Mouse (Mus musculus) stomach, embryonic 16.5 days (tissue): ENCODE results near the gene Cyp2u1. TPM values are rescaled to one million over a fixed set of nuclear protein-coding genes. Genes with fewer than 3 reads are reported as not detected.
A peak's percentile ranks its signal among the peaks of the same experiment; 100 is the strongest.

Experiments used
- ATAC-seq: fragments of 200-750 bp; cut with Nextera tagmentation; 2 replicates; pipeline ENCODE4 v1.8.0; 2017; ENCODE audit warnings: moderate number of reproducible peaks, moderate TSS enrichment; ENCODE audit not compliant: insufficient read depth, low FRiP score
- H3K27ac ChIP-seq: fragments of 300-500 bp; sonication (generic); 2 replicates; pipeline ENCODE4 v1.5.1; 2014; ENCODE audit warnings: low read length
- H3K27me3 ChIP-seq: fragments of 300-500 bp; sonication (generic); 2 replicates; pipeline ENCODE4 v1.6.1; 2014; ENCODE audit warnings: low read length, control low read depth, mixed read lengths; ENCODE audit not compliant: control insufficient read depth, insufficient read depth
- H3K36me3 ChIP-seq: fragments of 300-500 bp; sonication (generic); 2 replicates; pipeline ENCODE4 v1.6.1; 2014; ENCODE audit warnings: low read length; ENCODE audit not compliant: control insufficient read depth, insufficient read depth
- H3K4me1 ChIP-seq: fragments of 300-500 bp; sonication (generic); 2 replicates; pipeline ENCODE4 v1.6.1; 2014; ENCODE audit warnings: low read length, control low read depth, mixed read lengths; ENCODE audit not compliant: control insufficient read depth, insufficient read depth
- H3K4me2 ChIP-seq: fragments of 300-500 bp; sonication (generic); 2 replicates; pipeline ENCODE4 v1.6.1; 2014; ENCODE audit warnings: low read depth, low read length, mixed read lengths
- H3K4me3 ChIP-seq: fragments of 300-500 bp; sonication (generic); replicated peaks from 2 replicates; pipeline ENCODE4 v1.5.1; 2014; ENCODE audit warnings: mild to moderate bottlenecking, low read length
- H3K9ac ChIP-seq: fragments of 300-500 bp; sonication (generic); 2 replicates; pipeline ENCODE4 v1.6.1; 2014; ENCODE audit warnings: low read length
- H3K9me3 ChIP-seq: fragments of 300-500 bp; sonication (generic); replicated peaks from 2 replicates; pipeline ENCODE4 v1.6.1; 2016; ENCODE audit warnings: low read length, control low read depth; ENCODE audit not compliant: control insufficient read depth
- WGBS: fragments of 180-500 bp; shearing (Covaris S2); extraction: QIAGEN DNeasy Blood & Tissue Kit; methylation state at CpG from one replicate; pipeline ENCODE4 v1.1.7; 2014; 5-methylcytosine and 5-hydroxymethylcytosine counted together
- polyA plus RNA-seq: library from polyadenylated mRNA; unstranded; fragments of >200 nt; fragmentation: Nextera tagmentation; extraction: Ambion mirVana; gene quantifications from 2 replicates; pipeline ENCODE4 v1.2.1, GENCODE M21; 2015

The Cyp2u1 gene
- polyA plus RNA-seq, 1 experiment from 2014 or later = 2.0 TPM

DNA sequence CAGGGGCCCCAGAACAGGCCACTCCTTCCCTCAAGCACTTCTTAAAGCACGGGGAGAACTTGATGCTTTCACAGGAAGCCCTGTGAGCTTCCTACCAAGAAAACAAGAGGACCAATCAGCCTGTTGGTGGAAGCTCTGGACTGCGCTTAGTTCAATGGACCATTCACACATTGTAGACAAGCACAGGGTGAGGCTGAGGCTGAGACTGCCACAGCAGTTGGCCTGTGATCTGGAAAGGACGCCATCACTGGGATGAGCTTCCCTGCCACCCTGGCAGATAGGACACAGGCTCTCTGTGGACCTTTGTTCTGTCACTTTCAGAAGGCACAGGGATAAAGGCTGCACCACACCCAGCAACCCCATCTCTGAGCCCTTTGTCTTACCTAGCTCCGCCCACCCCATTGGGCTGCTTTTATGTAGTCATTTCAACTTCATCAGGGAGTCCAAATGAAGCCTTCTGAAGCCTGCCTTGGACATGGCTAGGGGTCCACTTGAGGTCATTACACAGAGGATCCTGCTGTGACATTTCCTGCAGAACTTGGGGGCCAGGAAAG lies 13.0 kb upstream of the Cyp2u1 start:
- no peaks in the 10 kb centered on the region for H3K36me3 ChIP-seq
- 56% methylated on average over 4 of the region's 4 CpGs for WGBS
- ATAC-seq = no peak
- H3K9ac ChIP-seq = no peak overlapping the region
- H3K27ac ChIP-seq = no peak overlapping the region
- no peak overlapping the region for H3K4me2 ChIP-seq
- H3K27me3 ChIP-seq = no peaks in the 10 kb centered on the region
- no peaks in the 10 kb centered on the region for H3K4me1 ChIP-seq
- H3K9me3 ChIP-seq = no peaks in the 10 kb centered on the region
- no peak overlapping the region for H3K4me3 ChIP-seq

DNA sequence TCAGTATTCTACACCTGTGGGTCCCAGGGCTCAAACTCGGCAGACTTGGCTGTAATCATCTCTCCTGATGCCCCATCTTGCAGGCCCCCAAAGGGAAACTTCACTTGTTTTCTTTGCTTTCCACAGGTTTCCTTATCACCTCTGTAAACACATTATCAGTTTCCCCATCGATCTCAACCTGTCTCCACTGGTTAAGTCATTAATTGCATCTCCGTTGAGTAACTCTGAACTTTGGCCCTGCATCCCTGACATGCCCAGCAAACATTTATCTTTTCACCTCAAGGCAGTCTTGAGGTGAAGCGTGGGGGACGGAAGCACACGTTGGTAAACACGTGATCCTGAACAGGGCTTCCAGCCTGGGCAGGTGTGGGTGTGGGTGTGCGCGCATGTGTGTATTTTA lies 9.3 kb upstream of the Cyp2u1 start:
- H3K27ac ChIP-seq = no peak overlapping the region
- no peak for ATAC-seq
- no peaks in the 10 kb centered on the region for H3K36me3 ChIP-seq
- peaks cover 10% of the 10 kb centered on the region for H3K9me3 ChIP-seq
- no peak overlapping the region for H3K4me2 ChIP-seq
- no peaks in the 10 kb centered on the region for H3K27me3 ChIP-seq
- H3K9ac ChIP-seq = no peak overlapping the region
- 31% methylated on average over 9 of the region's 9 CpGs for WGBS
- no peaks in the 10 kb centered on the region for H3K4me1 ChIP-seq
- H3K4me3 ChIP-seq = no peak overlapping the region

DNA sequence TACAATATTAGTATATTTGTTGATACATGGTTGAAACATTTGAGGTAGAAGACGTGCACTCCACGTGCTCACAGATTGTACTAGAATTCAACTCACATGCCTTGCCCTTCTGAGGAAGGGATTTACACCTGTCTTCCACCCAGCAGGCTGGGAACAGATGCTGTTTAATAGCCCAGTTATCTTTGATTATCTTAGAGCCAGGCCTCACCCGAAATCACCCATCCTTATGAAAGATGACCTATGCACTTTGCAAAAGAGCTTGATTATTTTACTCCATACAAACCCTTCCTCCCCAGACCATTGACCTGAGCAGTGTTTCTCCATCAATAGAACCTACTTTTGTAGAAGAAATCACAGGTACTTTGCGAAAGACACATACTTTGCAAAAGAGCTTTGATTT lies 7.5 kb upstream of the Cyp2u1 start:
- H3K9ac ChIP-seq = no peak overlapping the region
- peaks cover 10% of the 10 kb centered on the region for H3K9me3 ChIP-seq
- no peak overlapping the region for H3K27ac ChIP-seq
- H3K4me2 ChIP-seq = no peak overlapping the region
- no peaks in the 10 kb centered on the region for H3K27me3 ChIP-seq
- 73% methylated on average over 4 of the region's 4 CpGs for WGBS
- ATAC-seq = no peak
- no peak overlapping the region for H3K4me3 ChIP-seq
- no peaks in the 10 kb centered on the region for H3K4me1 ChIP-seq
- H3K36me3 ChIP-seq = no peaks in the 10 kb centered on the region

DNA sequence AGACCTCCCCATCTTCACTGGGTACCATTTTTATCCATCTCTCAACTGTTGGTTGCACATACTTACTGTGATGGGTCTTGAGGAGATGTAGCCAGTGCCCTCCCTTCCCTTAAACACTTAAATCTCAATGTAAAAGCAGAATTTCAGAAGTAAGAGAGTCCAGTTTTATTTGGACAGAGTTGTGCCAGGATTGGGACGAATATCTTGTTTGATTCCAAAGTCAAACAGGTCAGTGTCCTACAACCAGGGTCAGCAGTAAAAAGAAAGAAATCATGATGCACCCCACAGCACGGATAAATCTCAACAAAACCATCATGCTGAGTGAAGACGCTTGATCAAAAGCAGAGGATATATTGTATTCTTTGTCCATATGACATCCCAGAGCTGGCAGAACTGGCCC lies 4.8 kb upstream of the Cyp2u1 start:
- H3K36me3 ChIP-seq = no peaks in the 10 kb centered on the region
- WGBS = 82% methylated on average over 3 of the region's 3 CpGs
- H3K27ac ChIP-seq = no peak overlapping the region
- H3K4me1 ChIP-seq = no peaks in the 10 kb centered on the region
- ATAC-seq = no peak
- H3K4me3 ChIP-seq = no peak overlapping the region
- H3K9me3 ChIP-seq = peaks cover 10% of the 10 kb centered on the region
- no peak overlapping the region for H3K9ac ChIP-seq
- no peaks in the 10 kb centered on the region for H3K27me3 ChIP-seq
- no peak overlapping the region for H3K4me2 ChIP-seq

DNA sequence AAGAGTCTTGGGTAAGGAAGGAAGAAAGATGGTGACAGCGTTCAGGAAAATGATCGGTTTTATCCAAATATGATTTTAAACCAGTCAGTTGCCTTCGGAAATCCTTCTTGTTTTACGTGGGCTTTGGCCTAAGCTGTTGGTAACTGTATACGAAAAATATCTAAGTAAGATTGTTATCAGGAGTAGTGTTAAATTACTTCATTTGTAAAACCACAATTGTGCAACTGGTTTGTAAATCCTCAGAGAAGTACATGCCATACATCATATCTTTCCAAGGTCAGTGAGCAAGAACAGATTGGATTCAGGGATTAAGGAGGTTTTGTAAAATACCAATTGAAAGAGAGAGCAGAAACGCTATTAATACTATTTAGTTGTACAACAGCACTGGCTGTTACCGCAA lies 3.2 kb upstream of the Cyp2u1 start:
- Histone ChIP-seq H3K9me3 (peaks cover 10% of the 10 kb centered on the region), H3K4me3 (no peak overlapping the region), H3K27me3 (no peaks in the 10 kb centered on the region), H3K4me1 (no peaks in the 10 kb centered on the region), H3K4me2 (no peak overlapping the region), H3K9ac (no peak overlapping the region), H3K36me3 (no peaks in the 10 kb centered on the region), H3K27ac (no peak overlapping the region)
- ATAC-seq = no peak
- WGBS = 85% methylated on average over 7 of the region's 7 CpGs

DNA sequence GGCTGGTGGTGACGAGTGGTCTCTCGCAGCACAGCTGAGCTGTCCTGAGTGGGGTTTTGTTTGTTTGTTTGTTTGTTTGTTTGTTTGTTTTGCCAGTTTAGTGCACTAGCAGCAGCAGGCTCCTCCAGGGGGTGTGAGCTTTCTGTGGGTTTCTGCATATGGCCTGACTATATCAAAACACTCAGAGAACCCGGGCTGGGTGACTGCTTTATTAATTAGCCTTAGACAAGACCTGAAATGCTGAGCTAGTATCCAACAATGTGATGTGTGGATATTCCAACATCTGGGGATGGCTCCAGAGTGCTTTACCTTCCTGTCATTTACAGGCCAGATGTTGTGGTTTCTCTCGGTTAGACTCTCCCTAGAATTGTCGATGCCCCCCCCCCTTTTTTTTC lies 290 bp upstream of the Cyp2u1 start:
- Histone ChIP-seq H3K9ac (peak overlapping the region; percentile 74), H3K27ac (no peak overlapping the region), H3K36me3 (no peaks in the 10 kb centered on the region), H3K27me3 (no peaks in the 10 kb centered on the region), H3K4me3 (peak overlapping the region; percentile 70), H3K9me3 (no peaks in the 10 kb centered on the region), H3K4me1 (no peaks in the 10 kb centered on the region), H3K4me2 (peak overlapping the region; percentile 99)
- no peak for ATAC-seq
- 21% methylated on average over 5 of the region's 5 CpGs for WGBS

DNA sequence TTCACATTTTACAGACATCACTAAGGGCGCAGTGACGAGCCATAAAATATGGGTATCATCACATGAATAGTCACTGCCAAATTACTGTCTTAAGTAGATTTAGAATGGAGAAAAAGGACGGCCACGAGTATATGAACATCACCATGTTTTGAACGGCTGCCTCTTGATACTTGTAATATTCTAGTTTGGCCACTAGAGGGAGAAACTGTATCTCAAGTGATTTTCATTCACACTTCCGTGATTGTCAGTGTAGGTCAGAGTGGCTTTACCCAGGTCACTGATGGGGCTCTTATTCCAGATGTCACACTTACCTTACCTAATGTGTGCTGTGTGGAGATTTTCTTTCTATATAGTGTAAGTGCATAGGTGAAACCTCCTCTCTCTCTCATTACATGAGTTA lies 3.1 kb downstream of the Cyp2u1 start:
- Histone ChIP-seq H3K4me2 (no peak overlapping the region), H3K27me3 (no peaks in the 10 kb centered on the region), H3K4me1 (no peaks in the 10 kb centered on the region), H3K9me3 (no peaks in the 10 kb centered on the region), H3K4me3 (no peak overlapping the region), H3K36me3 (no peaks in the 10 kb centered on the region), H3K9ac (no peak overlapping the region), H3K27ac (no peak overlapping the region)
- no peak for ATAC-seq
- 7% methylated on average over 6 of the region's 6 CpGs for WGBS

DNA sequence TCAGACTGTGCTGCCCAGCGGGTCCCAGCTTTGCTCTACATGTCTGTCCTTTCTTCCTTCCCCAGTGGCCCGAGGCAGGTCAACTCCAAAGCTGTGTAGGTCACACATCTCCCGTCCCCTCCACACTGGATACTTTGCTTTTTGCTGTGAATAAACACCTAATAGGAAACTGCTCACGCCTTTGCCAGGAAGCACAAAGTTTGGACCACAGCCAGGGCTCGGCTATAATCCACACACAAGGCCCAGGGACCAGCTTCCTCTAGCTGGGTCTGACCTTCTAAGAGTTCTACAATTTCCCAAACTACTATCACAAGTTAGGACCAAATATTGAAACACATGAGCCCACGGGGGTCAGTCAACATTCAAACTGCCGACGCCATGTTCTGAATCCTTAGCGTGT lies 3.9 kb downstream of the Cyp2u1 start:
- Histone ChIP-seq H3K4me3 (no peak overlapping the region), H3K4me2 (no peak overlapping the region), H3K36me3 (no peaks in the 10 kb centered on the region), H3K9ac (no peak overlapping the region), H3K4me1 (no peaks in the 10 kb centered on the region), H3K27me3 (no peaks in the 10 kb centered on the region), H3K9me3 (no peaks in the 10 kb centered on the region), H3K27ac (no peak overlapping the region)
- WGBS = 82% methylated on average over 9 of the region's 9 CpGs
- ATAC-seq = no peak

DNA sequence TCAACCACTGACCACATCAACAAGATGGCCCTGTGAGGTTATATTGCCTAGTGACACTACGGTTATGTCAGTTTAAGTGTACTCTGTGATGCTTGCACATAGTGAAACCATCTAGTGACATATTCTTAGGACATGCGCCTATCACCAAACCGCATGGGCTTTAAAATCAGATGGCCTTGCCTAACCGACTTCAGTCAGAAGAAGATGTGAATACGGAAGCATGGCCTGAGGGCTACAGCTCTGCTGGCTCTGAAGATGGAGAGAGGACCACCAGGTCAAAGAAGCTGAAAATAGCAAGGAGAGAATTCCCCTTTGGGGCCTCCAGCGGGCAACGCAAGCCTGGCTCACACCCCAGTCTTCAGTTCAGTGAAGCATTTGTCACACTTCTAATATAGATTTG lies 6.1 kb downstream of the Cyp2u1 start:
- H3K36me3 ChIP-seq = no peaks in the 10 kb centered on the region
- H3K4me3 ChIP-seq = no peak overlapping the region
- no peaks in the 10 kb centered on the region for H3K4me1 ChIP-seq
- no peak overlapping the region for H3K4me2 ChIP-seq
- H3K9ac ChIP-seq = no peak overlapping the region
- no peaks in the 10 kb centered on the region for H3K27me3 ChIP-seq
- no peaks in the 10 kb centered on the region for H3K9me3 ChIP-seq
- ATAC-seq = no peak
- 90% methylated on average over 7 of the region's 7 CpGs for WGBS
- no peak overlapping the region for H3K27ac ChIP-seq
